Mouse (Mus musculus) kidney, adult 2 months (tissue): ENCODE data around the gene Banp. TPM values are rescaled to one million over a fixed set of nuclear protein-coding genes. Genes with fewer than 3 reads are reported as not detected.

Experiments used
- DNase-seq: peaks from one replicate; pipeline ENCODE4 v3.0.0; 2021
- H3K27ac ChIP-seq: fragments of 200-500 bp; 2 replicates; pipeline ENCODE4 v1.5.1; 2012; ENCODE audit warnings: low read depth, low read length, control low read depth, inconsistent platforms; ENCODE audit not compliant: insufficient read depth
- H3K27me3 ChIP-seq: fragments of 200-500 bp; replicated peaks from 2 replicates; pipeline ENCODE4 v1.6.1; 2012; ENCODE audit warnings: mild to moderate bottlenecking, moderate library complexity, low read length, inconsistent platforms; ENCODE audit not compliant: control insufficient read depth, insufficient read depth
- H3K36me3 ChIP-seq: fragments of 200-500 bp; 2 replicates; pipeline ENCODE4 v1.6.1; 2012; ENCODE audit warnings: mild to moderate bottlenecking, moderate library complexity, low read length, inconsistent platforms; ENCODE audit not compliant: control insufficient read depth, insufficient read depth
- H3K4me1 ChIP-seq: fragments of 200-500 bp; 2 replicates; pipeline ENCODE4 v1.6.1; 2011; ENCODE audit warnings: low read length; ENCODE audit not compliant: control insufficient read depth, insufficient read depth
- H3K4me3 ChIP-seq: fragments of 200-500 bp; 2 replicates; pipeline ENCODE4 v1.5.1; 2011; ENCODE audit warnings: mild to moderate bottlenecking, low read depth, low read length, control low read depth; ENCODE audit not compliant: insufficient read depth
- CTCF ChIP-seq: fragments of 200-500 bp; conservative IDR thresholded peaks from 2 replicates; pipeline ENCODE4 v1.5.1; 2011; ENCODE audit warnings: low read depth, mild to moderate bottlenecking, control low read depth, low read length, moderate library complexity, mixed read lengths; ENCODE audit not compliant: insufficient read depth, insufficient read length
- POLR2A ChIP-seq: fragments of 200-500 bp; IDR thresholded peaks from one replicate; pipeline ENCODE4 v1.6.1; 2011; ENCODE audit warnings: low read depth, low read length, control low read depth
- WGBS: fragments of 180-500 bp; shearing (Covaris S2); methylation state at CpG from one replicate; pipeline ENCODE4 v1.1.7; 2018; 5-methylcytosine and 5-hydroxymethylcytosine counted together
- polyA plus RNA-seq: library from polyadenylated mRNA; depleted of rRNA; stranded (reverse); fragments of >200 nt; gene quantifications from 2 replicates; pipeline ENCODE4 v1.2.3, GENCODE M21; 2012

The Banp gene
- polyA plus RNA-seq, 1 experiment, result 35.7 TPM

GRCm38 (mm10) chr8:122011066-122011588 lies 61.6 kb downstream of the Banp start:
- TF ChIP-seq CTCF (no peak), POLR2A (no peak)
- no peaks in the 10 kb centered on the region for H3K27me3 ChIP-seq
- no peaks in the 10 kb centered on the region for H3K4me1 ChIP-seq
- H3K27ac ChIP-seq, result no peak overlapping the region
- no peaks in the 10 kb centered on the region for H3K36me3 ChIP-seq
- no peak for DNase-seq
- H3K4me3 ChIP-seq, result no peak overlapping the region
- 58% methylated on average over 7 of the region's 7 CpGs for WGBS

- 70% methylated on average over 3 of the region's 3 CpGs for WGBS
- H3K36me3 ChIP-seq, result no peaks in the 10 kb centered on the region
- H3K27ac ChIP-seq, result no peak overlapping the region
- no peak for DNase-seq
- TF ChIP-seq CTCF (no peak), POLR2A (no peak)
- H3K4me3 ChIP-seq, result no peak overlapping the region
- H3K27me3 ChIP-seq, result no peaks in the 10 kb centered on the region
- no peaks in the 10 kb centered on the region for H3K4me1 ChIP-seq
These were observed 65.1 kb downstream of the Banp start for GRCm38 (mm10) chr8:122014606-122015005.

GRCm38 (mm10) chr8:122018046-122018831 lies 68.7 kb downstream of the Banp start:
- Histone ChIP-seq H3K4me3 (no peak overlapping the region), H3K4me1 (0 out of 2 replicates have a peak, but pooled peaks cover 4% of the 10 kb centered on the region), H3K27me3 (no peaks in the 10 kb centered on the region), H3K36me3 (no peaks in the 10 kb centered on the region), H3K27ac (no peak overlapping the region)
- peak; percentile 37 for DNase-seq
- 79% methylated on average over 22 of the region's 22 CpGs for WGBS
- TF ChIP-seq POLR2A, result no peak
- no peak for TF ChIP-seq CTCF

GRCm38 (mm10) chr8:122019162-122019561 lies 69.6 kb downstream of the Banp start:
- Histone ChIP-seq H3K36me3 (no peaks in the 10 kb centered on the region), H3K4me3 (no peak overlapping the region), H3K4me1 (0 out of 2 replicates have a peak, but pooled peaks cover 4% of the 10 kb centered on the region), H3K27me3 (no peaks in the 10 kb centered on the region), H3K27ac (no peak overlapping the region)
- TF ChIP-seq CTCF (no peak), POLR2A (no peak)
- DNase-seq, result no peak
- WGBS, result 97% methylated on average over 1 of the region's 1 CpGs

GRCm38 (mm10) chr8:122020050-122020771 lies 70.7 kb downstream of the Banp start:
- 88% methylated on average over 8 of the region's 8 CpGs for WGBS
- H3K27ac ChIP-seq, result no peak overlapping the region
- no peaks in the 10 kb centered on the region for H3K36me3 ChIP-seq
- DNase-seq, result no peak
- 0 out of 2 replicates have a peak, but pooled peaks cover 4% of the 10 kb centered on the region for H3K4me1 ChIP-seq
- H3K4me3 ChIP-seq, result no peak overlapping the region
- H3K27me3 ChIP-seq, result no peaks in the 10 kb centered on the region
- TF ChIP-seq CTCF (no peak), POLR2A (no peak)

- H3K27ac ChIP-seq, result peak overlapping the region; percentile 74
- H3K36me3 ChIP-seq, result no peaks in the 10 kb centered on the region
- WGBS, result 48% methylated on average over 2 of the region's 2 CpGs
- H3K4me3 ChIP-seq, result no peak overlapping the region
- no peak for TF ChIP-seq CTCF
- no peak for TF ChIP-seq POLR2A
- H3K4me1 ChIP-seq, result 0 out of 2 replicates have a peak, but pooled peaks cover 4% of the 10 kb centered on the region
- DNase-seq, result peak; percentile 85
- no peaks in the 10 kb centered on the region for H3K27me3 ChIP-seq
These were observed 72.2 kb downstream of the Banp start for GRCm38 (mm10) chr8:122021725-122022124.

GRCm38 (mm10) chr8:122022274-122022673 lies 72.7 kb downstream of the Banp start:
- TF ChIP-seq POLR2A (no peak), CTCF (no peak)
- DNase-seq, result no peak
- Histone ChIP-seq H3K4me1 (0 out of 2 replicates have a peak, but pooled peaks cover 4% of the 10 kb centered on the region), H3K27ac (peak overlapping the region; percentile 29; the same call in 1 of the 2 replicates), H3K36me3 (no peaks in the 10 kb centered on the region), H3K27me3 (no peaks in the 10 kb centered on the region), H3K4me3 (no peak overlapping the region)
- 68% methylated on average over 6 of the region's 6 CpGs for WGBS
